Mouse (Mus musculus) splenic B cell, adult 2 months (primary cell): Measurements from ENCODE around the gene Lias.

ENCODE experiments used
- DNase-seq: peaks from one replicate; pipeline ENCODE4 v3.0.0-alpha.2; 2011; ENCODE audit warnings: low read depth, low spot score
- H3K27me3 ChIP-seq: 2 replicates; pipeline ENCODE4 v1.6.1; 2012; ENCODE audit warnings: mild to moderate bottlenecking, low read length, moderate library complexity, mixed read lengths; ENCODE audit not compliant: control insufficient read depth, poor library complexity, insufficient read depth, severe bottlenecking
- H3K36me3 ChIP-seq: 2 replicates; pipeline ENCODE4 v1.6.1; 2012; ENCODE audit warnings: mild to moderate bottlenecking, low read length, moderate library complexity, mixed read lengths; ENCODE audit not compliant: control insufficient read depth, poor library complexity, insufficient read depth, severe bottlenecking

The Lias gene

DNA sequence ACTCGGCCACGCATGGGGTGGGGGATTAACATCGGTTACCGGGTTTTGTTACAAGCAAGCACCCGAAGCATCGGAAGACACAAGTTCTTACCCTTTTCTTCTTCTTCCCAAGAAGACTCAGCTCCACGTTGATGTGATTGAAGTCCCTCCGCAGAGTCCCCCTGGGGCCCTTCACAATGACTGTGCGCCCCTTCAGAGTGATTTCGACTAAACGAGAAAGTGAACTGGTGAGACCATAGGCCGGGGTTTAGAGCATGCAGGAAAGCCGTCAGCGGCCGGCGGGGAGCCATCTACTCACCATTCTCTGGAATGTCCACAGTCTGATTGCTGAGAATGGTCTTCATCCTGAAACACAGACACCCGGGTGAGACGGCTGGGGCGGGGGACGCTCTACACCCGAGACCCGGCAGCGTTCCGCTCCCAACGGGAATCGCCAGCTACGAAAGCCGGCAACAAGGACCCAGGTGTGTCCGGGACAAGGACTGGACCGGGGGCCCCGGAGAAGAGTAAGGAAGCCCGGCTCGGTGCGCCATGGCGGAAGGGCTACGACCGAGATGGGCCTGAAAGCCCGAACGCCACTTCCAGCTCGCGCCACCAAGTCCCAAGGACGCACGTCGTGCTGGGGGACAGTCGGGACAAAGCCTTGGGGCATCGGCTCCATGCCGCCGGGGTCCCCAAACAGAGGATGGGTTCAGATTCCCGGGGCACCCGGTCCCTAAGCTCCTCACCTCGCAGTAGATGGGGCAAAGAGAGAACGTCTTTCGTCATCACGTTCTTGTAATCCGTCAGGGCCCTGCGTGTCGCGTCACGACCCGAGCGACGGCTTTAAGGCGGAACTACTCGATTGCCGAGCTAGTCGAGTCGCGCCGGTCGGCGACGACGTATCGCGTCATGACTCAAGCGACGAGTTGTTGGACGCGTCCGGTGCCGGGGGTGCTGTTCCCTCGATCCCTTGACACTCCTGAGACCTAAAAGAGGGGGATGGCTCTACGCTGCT, at the start of gene Lias, which contains the start of gene Rpl9:
TSS of gene Lias (plus strand) at position 850 of the 997 bp plus-strand sequence.
TSS of gene Rpl9 (minus strand) at position 797 of the 997 bp plus-strand sequence.
- H3K27me3 ChIP-seq = no peaks in the 10 kb centered on the region
- peaks cover 14% of the 10 kb centered on the region for H3K36me3 ChIP-seq
- peak; percentile 99 for DNase-seq

DNA sequence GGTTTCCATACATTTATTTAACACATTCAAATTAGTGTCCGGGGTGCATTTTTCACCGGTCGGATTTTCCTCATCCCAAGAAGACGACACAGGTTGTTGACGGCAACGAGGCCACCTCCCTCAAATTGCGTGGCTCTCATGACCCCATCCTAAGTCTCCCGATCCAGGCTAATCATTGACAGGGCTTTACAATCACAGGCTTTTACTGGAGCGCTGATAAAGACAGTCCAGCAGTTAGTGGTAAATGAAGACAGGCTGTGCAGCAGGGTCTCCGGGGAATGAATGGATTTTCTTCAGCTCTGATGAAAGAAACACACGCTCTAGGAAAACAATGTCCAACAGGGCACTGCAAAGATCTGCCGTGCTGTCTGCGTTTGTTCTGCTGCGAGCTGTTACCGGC, 43.1 kb upstream of the Lias start, which contains the start of gene Klb:
TSS of gene Klb (plus strand) at position 147 of the 400 bp plus-strand sequence.
- no peaks in the 10 kb centered on the region for H3K36me3 ChIP-seq
- DNase-seq = no peak
- H3K27me3 ChIP-seq = no peaks in the 10 kb centered on the region

- Histone ChIP-seq H3K36me3 (no peaks in the 10 kb centered on the region), H3K27me3 (no peaks in the 10 kb centered on the region)
- DNase-seq = no peak
Measured at GRCm38 (mm10) chr5:65350508-65350907, 40.8 kb upstream of the Lias start.

DNA sequence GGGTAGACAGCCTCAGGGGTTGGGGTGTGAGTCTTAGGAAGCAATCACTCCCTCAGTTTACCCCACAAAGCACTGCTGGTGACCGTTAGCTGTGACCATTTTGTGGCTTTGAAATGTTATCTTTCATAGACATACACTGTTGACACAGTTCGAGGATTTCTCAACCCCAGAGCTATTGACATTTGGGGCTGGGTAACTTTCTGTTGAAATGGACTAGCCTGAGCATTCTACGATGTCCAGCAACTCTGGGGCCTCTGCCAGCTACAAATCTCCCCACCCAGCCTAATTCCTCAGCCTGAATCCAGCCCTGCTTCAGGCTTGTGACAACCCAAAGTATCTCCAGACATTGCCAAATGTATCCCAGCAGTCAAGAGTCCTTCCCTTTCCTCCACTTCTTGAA, 37.2 kb upstream of the Lias start:
- no peaks in the 10 kb centered on the region for H3K27me3 ChIP-seq
- DNase-seq = no peak
- H3K36me3 ChIP-seq = no peaks in the 10 kb centered on the region

GRCm38 (mm10) chr5:65354985-65355384, 36.3 kb upstream of the Lias start:
- DNase-seq = peak; percentile 33

DNA sequence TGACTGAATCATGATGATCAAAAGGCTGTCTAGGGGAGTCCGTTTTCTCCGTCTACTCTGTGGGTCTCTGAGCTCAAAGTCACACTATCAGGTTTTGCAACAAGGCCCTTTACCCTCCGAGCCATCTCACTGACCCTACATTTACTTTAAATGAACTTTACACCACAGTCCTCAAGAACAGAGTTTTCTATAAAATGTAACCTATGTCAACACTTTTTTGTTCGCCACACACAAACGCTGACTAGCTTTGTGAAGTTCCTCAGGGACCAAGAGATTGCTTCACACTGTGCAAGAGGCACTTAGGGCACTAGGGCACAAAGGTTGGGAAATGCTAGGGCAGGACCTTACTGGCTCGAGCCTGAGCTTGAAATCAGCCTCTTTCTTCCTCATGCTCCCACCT, 34.4 kb upstream of the Lias start:
- no peaks in the 10 kb centered on the region for H3K36me3 ChIP-seq
- H3K27me3 ChIP-seq = no peaks in the 10 kb centered on the region
- no peak for DNase-seq

More at GRCm38 (mm10) chr5:65354985-65355384, 36.3 kb upstream of the Lias start:
- H3K36me3 ChIP-seq = no peaks in the 10 kb centered on the region
- H3K27me3 ChIP-seq = no peaks in the 10 kb centered on the region

GRCm38 (mm10) chr5:65357771-65358170, 33.5 kb upstream of the Lias start:
- no peak for DNase-seq
- Histone ChIP-seq H3K36me3 (no peaks in the 10 kb centered on the region), H3K27me3 (no peaks in the 10 kb centered on the region)

GRCm38 (mm10) chr5:65367837-65368236, 23.5 kb upstream of the Lias start:
- Histone ChIP-seq H3K27me3 (no peaks in the 10 kb centered on the region), H3K36me3 (no peaks in the 10 kb centered on the region)
- no peak for DNase-seq

- no peaks in the 10 kb centered on the region for H3K36me3 ChIP-seq
- no peaks in the 10 kb centered on the region for H3K27me3 ChIP-seq
- DNase-seq = no peak
Measured at GRCm38 (mm10) chr5:65371551-65371950, 19.7 kb upstream of the Lias start.

- no peaks in the 10 kb centered on the region for H3K27me3 ChIP-seq
- no peaks in the 10 kb centered on the region for H3K36me3 ChIP-seq
- no peak for DNase-seq
Measured at GRCm38 (mm10) chr5:65374746-65375145, 16.6 kb upstream of the Lias start.

DNA sequence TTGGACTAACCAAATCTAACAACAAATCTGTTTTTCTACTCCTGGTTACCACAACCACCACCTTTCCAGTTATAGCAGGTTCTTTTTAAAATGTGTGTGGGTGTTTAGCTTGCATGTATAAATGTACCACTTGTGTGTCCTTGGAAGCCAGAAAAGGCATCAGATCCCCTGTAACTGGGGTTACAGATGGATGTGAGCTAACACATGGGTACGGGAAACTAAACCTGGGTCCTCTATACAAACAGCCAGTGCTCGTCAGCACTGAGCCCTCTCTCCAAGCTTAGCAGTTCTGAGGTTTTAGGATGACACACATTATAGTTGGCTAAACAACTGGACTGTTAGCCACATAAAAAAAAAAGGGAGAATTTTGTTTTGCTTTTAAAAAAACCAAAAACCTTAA, 5.6 kb upstream of the Lias start:
- DNase-seq = no peak
- Histone ChIP-seq H3K27me3 (no peaks in the 10 kb centered on the region), H3K36me3 (peaks cover 10% of the 10 kb centered on the region)

GRCm38 (mm10) chr5:65387008-65387867, 4.1 kb upstream of the Lias start:
- Histone ChIP-seq H3K27me3 (no peaks in the 10 kb centered on the region), H3K36me3 (peaks cover 10% of the 10 kb centered on the region)
- DNase-seq = no peak

DNA sequence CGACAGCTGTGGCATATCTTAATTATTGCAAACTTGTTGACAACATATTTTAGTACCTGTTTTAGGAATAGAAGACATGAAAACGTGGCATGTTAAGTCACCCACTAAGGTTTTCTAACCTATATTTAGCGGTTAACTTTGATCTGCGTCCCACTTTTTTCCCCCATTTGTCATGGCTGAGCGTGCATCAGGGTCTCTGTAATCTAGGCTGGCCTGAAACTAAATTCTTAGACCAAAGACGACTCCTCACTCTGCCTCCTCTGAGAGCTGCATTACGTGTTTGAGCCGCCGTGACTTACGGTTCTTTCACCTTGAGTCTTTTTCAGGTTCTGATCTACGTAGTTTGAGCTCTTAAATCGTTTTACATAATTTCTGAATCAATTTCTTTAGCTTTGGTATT, 456 bp downstream of the Lias start:
- H3K36me3 ChIP-seq = peaks cover 18% of the 10 kb centered on the region
- DNase-seq = peak; percentile 32
- no peaks in the 10 kb centered on the region for H3K27me3 ChIP-seq

DNA sequence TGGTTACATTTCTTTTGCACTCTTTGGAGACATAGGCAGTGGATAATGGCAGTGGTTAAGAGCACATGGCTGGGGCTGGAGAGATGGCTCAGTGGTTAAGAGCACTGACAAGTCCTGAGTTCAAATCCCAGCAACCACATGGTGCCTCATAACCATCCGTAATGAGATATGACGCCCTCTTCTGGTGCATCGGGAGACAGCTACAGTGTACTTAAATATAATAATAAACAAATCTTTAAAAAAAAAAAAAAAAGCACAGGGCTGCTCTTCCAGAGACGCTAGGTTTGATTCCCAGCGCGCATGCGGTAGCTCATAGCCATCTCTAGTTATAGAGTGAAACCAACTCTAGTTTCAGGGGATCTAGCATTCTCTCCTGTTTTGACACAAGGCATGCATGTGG, 3.1 kb downstream of the Lias start:
- peak; percentile 21 for DNase-seq
- peaks cover 16% of the 10 kb centered on the region for H3K36me3 ChIP-seq
- no peaks in the 10 kb centered on the region for H3K27me3 ChIP-seq
